Mouse (Mus musculus): ENCODE measurements around the gene Ndrg4.

Ndrg4 gene

GRCm38 (mm10) chr8:95678024-95678611 lies 1.3 kb downstream of the Ndrg4 start:
- DNase-seq (ENCODE audit: low spot score) = peak; percentile 16

- DNase-seq (ENCODE audit: low spot score) = no peak
Measured at GRCm38 (mm10) chr8:95688073-95688672, 11.4 kb downstream of the Ndrg4 start.

- DNase-seq (ENCODE audit: low spot score) = no peak
Measured at GRCm38 (mm10) chr8:95690929-95691541, 14.3 kb downstream of the Ndrg4 start.

DNA sequence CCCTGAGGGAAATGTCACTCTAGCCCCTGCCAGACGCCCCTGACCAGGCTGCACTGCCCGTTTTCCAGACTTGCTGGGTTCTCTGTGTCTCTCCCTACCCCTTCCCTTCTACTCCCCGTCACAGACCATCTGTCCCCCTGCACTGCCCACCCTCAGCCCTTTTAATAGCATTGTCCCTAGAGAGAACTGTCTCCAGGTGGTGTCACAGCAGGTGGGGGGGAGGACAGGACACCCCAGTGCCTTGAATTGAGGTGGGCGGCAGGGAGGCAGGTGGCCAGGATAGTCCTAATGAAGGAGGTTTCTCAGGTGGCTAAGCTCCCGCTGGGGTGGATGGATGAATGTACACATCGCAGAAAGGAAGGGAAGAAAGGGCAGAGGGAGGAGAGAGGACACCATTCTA lies 17.9 kb downstream of the Ndrg4 start:
- no peak for DNase-seq (ENCODE audit: low spot score)

DNA sequence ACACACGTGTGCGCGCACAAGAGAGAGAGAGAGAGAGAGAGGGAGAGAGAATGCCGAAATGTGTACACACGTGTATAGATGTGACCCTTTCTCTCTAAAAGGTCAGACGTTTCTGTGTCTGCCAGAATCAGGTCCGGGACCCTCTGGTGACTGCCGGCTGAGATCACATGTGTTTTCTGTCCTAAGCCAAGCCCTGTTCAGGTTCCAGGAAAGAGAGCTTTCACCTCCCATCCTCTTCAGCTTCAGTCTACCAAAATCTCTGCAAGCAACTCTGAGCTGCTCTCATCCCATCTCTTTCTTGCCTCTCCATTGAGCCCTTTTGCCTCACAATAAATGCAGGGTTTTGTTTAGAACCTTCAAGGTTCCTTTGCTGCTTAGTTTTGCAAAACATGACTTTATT lies 19.9 kb downstream of the Ndrg4 start:
- DNase-seq (ENCODE audit: low spot score) = no peak

- DNase-seq (ENCODE audit: low spot score) = peak; percentile 72
Measured at GRCm38 (mm10) chr8:95697128-95697527, 20.3 kb downstream of the Ndrg4 start.

DNA sequence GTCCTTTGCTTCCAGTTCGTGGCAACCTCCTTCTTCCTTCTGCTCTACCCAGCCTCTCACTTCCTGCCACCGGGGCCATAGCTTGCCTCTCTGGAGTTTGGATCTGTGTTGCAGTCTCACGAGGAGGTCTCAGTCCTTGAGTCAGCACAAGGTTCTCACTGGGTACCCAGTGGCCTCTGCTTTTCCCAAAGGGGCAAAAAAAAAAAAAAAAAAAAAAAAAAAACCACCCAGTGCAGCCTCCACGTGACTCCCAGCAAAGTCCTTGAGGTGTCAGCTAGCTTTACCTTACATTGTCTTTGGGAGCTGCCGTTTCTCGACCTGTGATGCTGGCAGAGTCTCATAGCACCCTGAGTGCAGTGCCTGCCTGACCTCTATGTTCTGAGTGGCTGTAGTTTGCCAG lies 21.4 kb downstream of the Ndrg4 start:
- DNase-seq (ENCODE audit: low spot score) = no peak

DNA sequence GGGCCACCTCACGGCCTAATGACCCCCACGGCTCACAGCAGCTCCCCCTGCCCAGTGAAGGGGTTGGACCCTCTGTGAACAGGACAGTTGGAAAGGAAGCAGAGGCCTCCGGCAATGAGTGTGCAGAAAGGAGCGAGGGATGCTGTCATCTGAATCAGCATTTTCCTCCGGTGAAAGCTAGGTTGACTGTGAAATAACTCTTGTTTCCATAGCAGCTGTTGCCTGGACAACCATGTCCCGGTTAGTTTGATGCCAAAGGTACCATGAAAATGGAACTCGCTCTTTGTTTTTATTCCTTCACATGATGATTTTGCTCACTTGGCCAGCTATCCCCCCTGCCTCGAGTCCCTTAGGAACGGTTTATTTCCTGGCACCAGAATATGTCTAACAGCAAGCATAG lies 23.5 kb downstream of the Ndrg4 start:
- DNase-seq (ENCODE audit: low spot score) = no peak

- no peak for DNase-seq (ENCODE audit: low spot score)
Measured at GRCm38 (mm10) chr8:95701809-95702208, 25.0 kb downstream of the Ndrg4 start.

DNA sequence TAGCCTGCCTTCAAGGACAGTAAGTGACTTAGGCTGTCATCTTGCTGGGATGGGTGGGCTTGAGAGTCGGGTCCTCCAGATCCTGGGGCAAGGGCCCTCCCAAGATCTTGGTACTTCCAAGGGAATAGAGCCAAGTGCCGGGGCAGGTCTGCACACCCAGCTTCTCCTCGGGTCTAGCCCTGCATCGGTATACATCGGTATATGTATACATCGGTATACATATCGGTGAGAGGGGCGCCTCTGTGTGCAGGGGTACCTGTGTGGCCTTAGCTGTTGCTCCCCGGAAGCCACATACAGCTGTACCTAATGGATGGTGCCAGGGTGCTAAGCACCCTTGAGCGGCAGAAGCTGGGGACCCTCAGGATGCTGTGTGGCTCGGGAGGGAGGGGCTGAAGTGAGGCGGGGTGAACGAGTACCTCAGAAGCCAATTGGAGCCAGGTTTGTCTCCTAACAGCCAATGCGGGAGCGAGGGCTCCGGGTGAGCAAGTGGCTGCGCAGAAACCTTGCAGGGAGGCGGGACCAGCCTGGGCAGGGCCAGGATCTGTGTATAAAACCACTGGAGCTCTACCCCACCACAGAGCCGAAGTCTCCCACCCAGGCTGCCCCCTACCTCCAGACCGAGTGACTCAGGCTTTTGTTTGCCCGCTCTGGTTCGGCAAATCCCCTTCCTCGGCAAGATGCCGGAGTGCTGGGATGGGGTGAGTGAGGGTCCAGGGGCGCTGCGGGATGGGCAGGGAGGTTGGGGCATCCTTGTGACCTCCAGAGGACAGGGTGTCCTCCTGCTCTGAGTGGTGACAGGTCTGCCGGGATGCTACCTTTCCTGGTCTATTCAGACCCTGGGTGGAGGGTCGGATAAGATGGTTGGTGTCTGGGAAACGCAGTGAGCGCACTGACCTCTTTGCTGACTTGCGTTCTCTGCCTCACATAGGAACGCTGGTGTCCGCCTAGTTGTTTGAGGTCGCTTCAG lies 26.0 kb downstream of the Ndrg4 start:
- DNase-seq (ENCODE audit: low spot score) = peak; percentile 74

DNA sequence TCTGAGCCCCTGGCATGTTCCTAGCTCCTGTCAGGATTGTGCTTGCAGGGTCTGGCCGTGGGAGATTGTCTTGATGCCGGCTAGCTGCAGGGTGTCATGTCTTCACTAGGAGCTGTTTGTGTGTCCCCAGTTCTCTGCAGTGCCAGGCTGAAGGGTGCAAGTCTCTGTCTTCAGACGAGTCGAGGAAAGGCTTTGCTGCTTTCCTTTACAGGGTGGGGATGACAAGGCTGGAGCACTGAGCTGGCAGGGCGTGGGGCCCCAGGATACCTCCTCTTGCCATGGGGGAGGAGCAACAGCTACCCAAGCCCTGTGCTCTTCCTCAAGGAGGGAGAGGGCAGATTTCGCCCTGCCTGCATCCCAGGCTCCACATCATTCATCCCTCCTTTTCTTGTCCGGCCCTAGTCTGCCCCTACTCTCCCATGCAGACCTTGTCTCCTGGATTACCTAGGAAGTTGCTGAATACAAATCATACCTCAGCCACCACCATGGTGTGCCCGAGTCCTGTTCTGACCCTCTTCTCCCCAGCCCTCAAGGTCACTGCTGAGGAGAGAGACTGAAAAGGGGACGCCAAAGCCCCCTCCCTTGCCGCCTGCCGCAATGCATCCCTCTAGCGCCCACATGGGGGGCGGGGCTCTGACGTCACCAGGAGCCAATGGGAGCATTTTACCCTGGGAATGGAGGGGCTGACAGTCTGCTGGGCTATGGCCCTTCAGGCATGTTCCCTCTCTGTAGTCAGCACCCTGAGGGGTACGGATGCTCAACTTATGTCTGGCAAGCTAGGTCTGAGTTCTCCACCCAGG lies 26.9 kb downstream of the Ndrg4 start:
- no peak for DNase-seq (ENCODE audit: low spot score)

GRCm38 (mm10) chr8:95704538-95704937 lies 27.8 kb downstream of the Ndrg4 start:
- no peak for DNase-seq (ENCODE audit: low spot score)

DNA sequence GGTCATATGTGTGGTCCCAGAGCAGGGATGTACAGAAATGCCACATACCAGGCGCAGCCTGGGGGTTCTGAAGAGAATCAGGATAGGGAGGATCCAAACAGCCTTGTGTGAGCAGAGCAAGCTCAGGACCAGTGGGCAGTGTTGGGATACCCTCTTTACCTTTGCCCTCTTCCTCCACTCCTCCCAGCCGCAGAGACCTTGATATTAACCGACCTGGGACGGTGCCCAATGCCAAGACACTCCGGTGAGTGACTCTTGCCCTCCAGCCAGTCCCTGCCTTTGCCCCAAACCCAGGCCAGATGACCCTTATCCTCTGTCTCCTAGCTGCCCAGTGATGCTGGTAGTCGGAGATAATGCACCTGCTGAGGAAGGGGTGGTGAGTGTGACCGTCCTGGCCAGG lies 32.8 kb downstream of the Ndrg4 start:
- no peak for DNase-seq (ENCODE audit: low spot score)

DNA sequence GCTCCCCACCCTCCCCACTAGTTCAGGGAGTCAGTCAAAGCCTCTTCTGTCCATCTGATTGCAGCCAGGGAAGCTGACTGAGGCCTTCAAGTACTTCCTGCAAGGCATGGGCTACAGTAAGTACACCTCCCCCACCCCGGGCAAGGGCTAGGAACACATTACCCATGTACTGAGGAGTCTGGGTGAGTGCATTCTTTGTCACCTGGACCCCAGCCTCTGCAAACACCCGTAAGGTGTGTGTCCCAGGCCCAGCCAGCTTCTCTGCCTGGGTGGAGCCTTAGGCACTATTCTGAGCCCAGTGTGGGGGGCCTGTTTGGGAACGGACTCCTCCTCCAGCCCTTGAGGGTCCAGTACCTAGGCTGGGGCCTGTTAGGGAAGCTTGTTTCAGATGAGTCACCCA lies 34.2 kb downstream of the Ndrg4 start:
- DNase-seq (ENCODE audit: low spot score) = no peak

DNA sequence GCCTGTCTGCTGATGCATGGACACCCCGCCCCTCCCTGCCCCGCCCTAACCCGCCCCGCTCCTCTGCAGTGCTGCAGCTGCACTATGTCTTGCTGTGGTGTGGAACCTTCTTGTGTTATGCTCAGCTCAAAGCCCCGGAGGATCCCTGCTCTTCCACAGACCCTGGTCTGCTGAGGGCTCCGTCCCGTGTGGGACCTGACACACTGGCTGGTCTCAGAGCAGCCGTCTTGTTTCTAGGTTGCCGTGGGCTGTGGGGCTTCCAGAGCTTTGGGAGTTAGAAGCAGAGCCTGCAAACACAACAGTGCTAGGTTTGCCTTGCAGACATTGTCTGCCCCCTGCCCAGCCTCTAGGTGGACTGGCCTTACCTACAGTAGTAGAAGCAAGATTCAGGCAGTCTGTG lies 35.6 kb downstream of the Ndrg4 start:
- DNase-seq (ENCODE audit: low spot score) = no peak

DNA sequence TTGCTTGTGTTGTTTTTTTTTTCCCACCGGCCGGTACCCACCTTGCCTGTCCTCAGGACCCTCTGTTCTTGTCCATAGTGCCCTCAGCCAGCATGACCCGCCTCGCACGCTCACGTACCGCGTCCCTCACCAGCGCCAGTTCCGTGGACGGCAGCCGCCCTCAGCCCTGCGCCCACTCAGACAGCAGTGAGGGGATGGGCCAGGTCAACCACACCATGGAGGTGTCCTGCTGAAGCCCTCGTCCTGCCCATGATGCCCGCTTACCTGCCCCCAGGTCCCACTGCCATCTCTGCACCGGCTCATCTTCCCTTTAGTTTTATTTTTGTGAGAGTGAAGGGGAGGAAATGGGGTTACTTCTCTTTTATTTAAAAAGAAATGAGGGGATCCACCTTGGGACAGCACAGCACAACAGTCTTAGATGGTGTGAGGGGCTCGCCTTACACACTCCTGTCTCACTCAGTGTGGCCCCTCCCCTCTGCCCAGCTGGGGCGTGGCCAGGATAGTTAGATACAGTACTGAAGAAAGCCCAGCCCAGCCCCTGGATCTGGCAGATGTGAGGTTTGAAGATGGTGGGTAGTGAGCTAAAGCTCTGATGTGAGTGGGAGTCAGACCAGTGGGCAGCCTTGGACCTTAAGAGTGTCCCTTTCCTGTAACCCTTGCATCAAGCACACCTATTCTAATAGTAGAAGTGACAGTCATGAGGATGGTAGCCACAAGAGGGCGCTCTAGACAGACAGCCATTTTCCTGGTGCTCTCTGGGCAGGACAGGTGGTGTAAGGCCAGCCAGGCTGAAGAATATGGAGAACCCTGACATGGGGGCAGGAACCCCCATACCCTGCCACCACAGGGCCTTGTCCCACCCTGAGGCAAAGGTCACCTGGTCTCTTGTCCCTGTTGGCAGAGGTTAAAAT lies 36.6 kb downstream of the Ndrg4 start:
- peak; percentile 57 for DNase-seq (ENCODE audit: low spot score)

- DNase-seq (ENCODE audit: low spot score) = no peak
Measured at GRCm38 (mm10) chr8:95714367-95714766, 37.6 kb downstream of the Ndrg4 start.

GRCm38 (mm10) chr8:95714837-95715413 lies 38.1 kb downstream of the Ndrg4 start:
- DNase-seq (ENCODE audit: low spot score) = no peak

GRCm38 (mm10) chr8:95715676-95716531 lies 39.1 kb downstream of the Ndrg4 start, which contains the start of gene Setd6:
Setd6 (plus strand) TSS chr8:95715881.
- peak; percentile 86 for DNase-seq (ENCODE audit: low spot score)
